Mouse (Mus musculus): ENCODE data around the gene Pex13.

DNA sequence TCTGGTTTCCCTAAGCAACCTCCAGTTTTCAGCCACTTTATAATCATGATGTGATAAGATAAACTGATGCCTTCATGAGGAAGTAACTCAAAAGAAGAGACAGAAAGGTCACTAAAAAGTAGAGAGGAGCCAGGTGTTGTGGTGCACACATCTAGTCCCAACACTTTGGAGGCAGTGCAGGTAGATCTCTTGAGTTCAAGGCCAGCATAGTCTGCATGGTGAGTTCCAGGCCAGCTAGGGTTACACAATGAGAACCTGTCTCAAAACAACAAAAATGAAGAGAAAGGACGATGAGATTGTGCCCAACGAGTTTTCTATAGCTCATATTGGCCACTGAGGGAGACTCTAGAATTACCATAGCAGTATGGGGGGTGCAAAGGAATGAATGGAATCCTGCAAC, 32.8 kb upstream of the Pex13 start:
- TF ChIP-seq CTCF (IDR thresholded peaks at IDR 0.05; ENCODE audit: low read depth) (no peak), EP300 (IDR thresholded peaks at IDR 0.05; ENCODE audit: low read depth) (no peak)
